Mouse (Mus musculus) ES-E14 (cell line): ENCODE measurements around the gene Sh3pxd2b.

Experiments used
- HCFC1 ChIP-seq: IDR thresholded peaks from 2 replicates; pipeline ENCODE4 v1.6.1; 2012; ENCODE audit warnings: low read length, inconsistent platforms, borderline replicate concordance; ENCODE audit not compliant: insufficient read depth
- MAFK ChIP-seq: IDR thresholded peaks from 2 replicates; pipeline ENCODE4 v1.6.1; 2014; ENCODE audit warnings: mild to moderate bottlenecking, low read depth, low read length, inconsistent platforms; ENCODE audit not compliant: insufficient read depth
- ZC3H11A ChIP-seq: IDR thresholded peaks from 2 replicates; pipeline ENCODE4 v1.6.1; 2012; ENCODE audit warnings: low read depth, mild to moderate bottlenecking, inconsistent platforms, low read length, borderline replicate concordance
- ZNF384 ChIP-seq: IDR thresholded peaks from 2 replicates; pipeline ENCODE4 v1.6.1; 2012; ENCODE audit warnings: low read depth, low read length, inconsistent platforms

GRCm38 (mm10) chr11:32399261-32399660 is 51.6 kb downstream of the Sh3pxd2b start:
- TF ChIP-seq MAFK (no peak), HCFC1 (no peak), ZC3H11A (no peak), ZNF384 (no peak)
